Mouse (Mus musculus): ENCODE results near the gene Arhgef28. TPM values are rescaled to one million over a fixed set of nuclear protein-coding genes. Genes with fewer than 3 reads are reported as not detected.

Gene Arhgef28
- 9.9 and 10.9 TPM in 2 replicates for polyA plus RNA-seq (2014; fragmentation: Nextera tagmentation; extraction: Ambion mirVana)

GRCm38 (mm10) chr13:98205771-98206545, at the start of gene Arhgef28:
TSS of gene Arhgef28 (minus strand) at chr13:98206439.
- 0% methylated on average over 57 of the region's 76 CpGs for WGBS
- peak; percentile 59 for DNase-seq (ENCODE audit: low spot score)

GRCm38 (mm10) chr13:98254921-98255320, 48.7 kb upstream of the Arhgef28 start:
- no peak overlapping the region for H3K9ac ChIP-seq (ENCODE audit: low read length)
- H3K4me3 ChIP-seq (ENCODE audit: low read depth, low read length): no peak overlapping the region
- H3K9me3 ChIP-seq (replicated peaks; ENCODE audit: control insufficient read depth, low read length): no peaks in the 10 kb centered on the region
- ATAC-seq (no peak), DNase-seq (ENCODE audit: low spot score) (no peak)
- H3K4me2 ChIP-seq (ENCODE audit: low read length): no peak overlapping the region
- no peaks in the 10 kb centered on the region for H3K4me1 ChIP-seq (ENCODE audit: control insufficient read depth, insufficient read depth, low read length)
- 78% methylated on average over 9 of the region's 9 CpGs for WGBS
- H3K36me3 ChIP-seq (ENCODE audit: control insufficient read depth, insufficient read depth, low read length): peaks cover 89% of the 10 kb centered on the region
- no peak overlapping the region for H3K27ac ChIP-seq (ENCODE audit: low read depth, low read length)
- H3K27me3 ChIP-seq (replicated peaks; ENCODE audit: control insufficient read depth, insufficient read depth, low read length): no peaks in the 10 kb centered on the region

More at GRCm38 (mm10) chr13:98205771-98206545, at the start of gene Arhgef28:
- no peaks in the 10 kb centered on the region for H3K36me3 ChIP-seq (ENCODE audit: control insufficient read depth, insufficient read depth, low read length)
- peak within 1 kb of the TSS; percentile 9; the same call in 1 of the 2 replicates for H3K27ac ChIP-seq (ENCODE audit: low read depth, low read length)
- ATAC-seq: peak; percentile 85
- peak within 1 kb of the TSS; percentile 72 for H3K9ac ChIP-seq (ENCODE audit: low read length)
- peak within 1 kb of the TSS; percentile 57 for H3K4me3 ChIP-seq (ENCODE audit: low read depth, low read length)
- H3K9me3 ChIP-seq (replicated peaks; ENCODE audit: control insufficient read depth, low read length): no peaks in the 10 kb centered on the region
- H3K4me1 ChIP-seq (ENCODE audit: control insufficient read depth, insufficient read depth, low read length): 0 out of 2 replicates have a peak, but pooled peaks cover 2% of the 10 kb centered on the region
- peaks cover 7% of the 10 kb centered on the region; the same call in 1 of the 2 replicates for H3K27me3 ChIP-seq (replicated peaks; ENCODE audit: control insufficient read depth, insufficient read depth, low read length)
- peak within 1 kb of the TSS; percentile 98 for H3K4me2 ChIP-seq (ENCODE audit: low read length)

GRCm38 (mm10) chr13:98249594-98249993, 43.4 kb upstream of the Arhgef28 start:
- ATAC-seq: no peak
- no peak for DNase-seq (ENCODE audit: low spot score)
- peaks cover 68% of the 10 kb centered on the region for H3K36me3 ChIP-seq (ENCODE audit: control insufficient read depth, insufficient read depth, low read length)

GRCm38 (mm10) chr13:98245386-98245785, 39.1 kb upstream of the Arhgef28 start:
- no peak overlapping the region for H3K4me2 ChIP-seq (ENCODE audit: low read length)
- peaks cover 31% of the 10 kb centered on the region for H3K36me3 ChIP-seq (ENCODE audit: control insufficient read depth, insufficient read depth, low read length)
- H3K4me1 ChIP-seq (ENCODE audit: control insufficient read depth, insufficient read depth, low read length): peaks cover 4% of the 10 kb centered on the region; the same call in 1 of the 2 replicates
- no peak for DNase-seq (ENCODE audit: low spot score)
- WGBS: 70% methylated on average over 7 of the region's 7 CpGs
- H3K4me3 ChIP-seq (ENCODE audit: low read depth, low read length): no peak overlapping the region
- H3K9me3 ChIP-seq (replicated peaks; ENCODE audit: control insufficient read depth, low read length): no peaks in the 10 kb centered on the region
- no peak for ATAC-seq
- H3K9ac ChIP-seq (ENCODE audit: low read length): no peak overlapping the region
- H3K27me3 ChIP-seq (replicated peaks; ENCODE audit: control insufficient read depth, insufficient read depth, low read length): no peaks in the 10 kb centered on the region
- H3K27ac ChIP-seq (ENCODE audit: low read depth, low read length): no peak overlapping the region

More at GRCm38 (mm10) chr13:98249594-98249993, 43.4 kb upstream of the Arhgef28 start:
- H3K27me3 ChIP-seq (replicated peaks; ENCODE audit: control insufficient read depth, insufficient read depth, low read length): no peaks in the 10 kb centered on the region
- no peaks in the 10 kb centered on the region for H3K9me3 ChIP-seq (replicated peaks; ENCODE audit: control insufficient read depth, low read length)
- no peak overlapping the region for H3K4me2 ChIP-seq (ENCODE audit: low read length)
- no peak overlapping the region for H3K27ac ChIP-seq (ENCODE audit: low read depth, low read length)
- 94% methylated on average over 10 of the region's 10 CpGs for whole genome bisulfite sequencing
- no peak overlapping the region for H3K4me3 ChIP-seq (ENCODE audit: low read depth, low read length)
- no peak overlapping the region for H3K9ac ChIP-seq (ENCODE audit: low read length)
- H3K4me1 ChIP-seq (ENCODE audit: control insufficient read depth, insufficient read depth, low read length): peaks cover under 1% of the 10 kb centered on the region; the same call in 1 of the 2 replicates

- WGBS: 74% methylated on average over 5 of the region's 5 CpGs
- Histone ChIP-seq H3K4me3 (ENCODE audit: low read depth, low read length) (no peak overlapping the region), H3K4me1 (ENCODE audit: control insufficient read depth, insufficient read depth, low read length) (peaks cover 4% of the 10 kb centered on the region; the same call in 1 of the 2 replicates), H3K9me3 (replicated peaks; ENCODE audit: control insufficient read depth, low read length) (no peaks in the 10 kb centered on the region), H3K27ac (ENCODE audit: low read depth, low read length) (no peak overlapping the region), H3K36me3 (ENCODE audit: control insufficient read depth, insufficient read depth, low read length) (peaks cover 24% of the 10 kb centered on the region), H3K27me3 (replicated peaks; ENCODE audit: control insufficient read depth, insufficient read depth, low read length) (no peaks in the 10 kb centered on the region), H3K4me2 (ENCODE audit: low read length) (no peak overlapping the region), H3K9ac (ENCODE audit: low read length) (no peak overlapping the region)
- peak; percentile 37 for DNase-seq (ENCODE audit: low spot score)
- no peak for ATAC-seq
Measured at GRCm38 (mm10) chr13:98244571-98245350, 38.5 kb upstream of the Arhgef28 start.

GRCm38 (mm10) chr13:98241531-98242282, 35.5 kb upstream of the Arhgef28 start:
- H3K9ac ChIP-seq (ENCODE audit: low read length): no peak overlapping the region
- H3K27me3 ChIP-seq (replicated peaks; ENCODE audit: control insufficient read depth, insufficient read depth, low read length): no peaks in the 10 kb centered on the region

GRCm38 (mm10) chr13:98239978-98240641, 33.9 kb upstream of the Arhgef28 start:
- no peak overlapping the region for H3K9ac ChIP-seq (ENCODE audit: low read length)
- H3K27me3 ChIP-seq (replicated peaks; ENCODE audit: control insufficient read depth, insufficient read depth, low read length): no peaks in the 10 kb centered on the region
- no peak for ATAC-seq
- H3K27ac ChIP-seq (ENCODE audit: low read depth, low read length): no peak overlapping the region
- no peaks in the 10 kb centered on the region for H3K9me3 ChIP-seq (replicated peaks; ENCODE audit: control insufficient read depth, low read length)
- 18% methylated on average over 12 of the region's 12 CpGs for WGBS
- DNase-seq (ENCODE audit: low spot score): peak; percentile 83
- no peaks in the 10 kb centered on the region for H3K36me3 ChIP-seq (ENCODE audit: control insufficient read depth, insufficient read depth, low read length)
- no peak overlapping the region for H3K4me2 ChIP-seq (ENCODE audit: low read length)
- H3K4me3 ChIP-seq (ENCODE audit: low read depth, low read length): no peak overlapping the region
- peaks cover 4% of the 10 kb centered on the region; the same call in 1 of the 2 replicates for H3K4me1 ChIP-seq (ENCODE audit: control insufficient read depth, insufficient read depth, low read length)

More at GRCm38 (mm10) chr13:98241531-98242282, 35.5 kb upstream of the Arhgef28 start:
- Histone ChIP-seq H3K36me3 (ENCODE audit: control insufficient read depth, insufficient read depth, low read length) (no peaks in the 10 kb centered on the region), H3K9me3 (replicated peaks; ENCODE audit: control insufficient read depth, low read length) (no peaks in the 10 kb centered on the region), H3K4me3 (ENCODE audit: low read depth, low read length) (no peak overlapping the region), H3K4me2 (ENCODE audit: low read length) (no peak overlapping the region), H3K4me1 (ENCODE audit: control insufficient read depth, insufficient read depth, low read length) (peaks cover 4% of the 10 kb centered on the region; the same call in 1 of the 2 replicates), H3K27ac (ENCODE audit: low read depth, low read length) (no peak overlapping the region)
- no peak for ATAC-seq
- DNase-seq (ENCODE audit: low spot score): no peak
- 68% methylated on average over 9 of the region's 9 CpGs for WGBS

GRCm38 (mm10) chr13:98235451-98235850, 29.2 kb upstream of the Arhgef28 start:
- ATAC-seq (no peak), DNase-seq (ENCODE audit: low spot score) (no peak)
- H3K4me3 ChIP-seq (ENCODE audit: low read depth, low read length): no peak overlapping the region

More at GRCm38 (mm10) chr13:98235451-98235850, 29.2 kb upstream of the Arhgef28 start:
- no peaks in the 10 kb centered on the region for H3K4me1 ChIP-seq (ENCODE audit: control insufficient read depth, insufficient read depth, low read length)
- no peaks in the 10 kb centered on the region for H3K27me3 ChIP-seq (replicated peaks; ENCODE audit: control insufficient read depth, insufficient read depth, low read length)
- H3K36me3 ChIP-seq (ENCODE audit: control insufficient read depth, insufficient read depth, low read length): no peaks in the 10 kb centered on the region
- no peak overlapping the region for H3K27ac ChIP-seq (ENCODE audit: low read depth, low read length)
- H3K4me2 ChIP-seq (ENCODE audit: low read length): no peak overlapping the region
- no peak overlapping the region for H3K9ac ChIP-seq (ENCODE audit: low read length)
- 79% methylated on average over 6 of the region's 6 CpGs for WGBS
- no peaks in the 10 kb centered on the region for H3K9me3 ChIP-seq (replicated peaks; ENCODE audit: control insufficient read depth, low read length)
